Mouse (Mus musculus): Measurements from ENCODE around the gene A830031A19Rik.

Gene A830031A19Rik

GRCm38 (mm10) chr11:24000675-24001074, 74.2 kb downstream of the A830031A19Rik start:
- DNase-seq = no peak
